Mouse (Mus musculus) ovary, postnatal 10 days (tissue): ENCODE results near the gene Tns2.
"Not testable (repeated sequence)": the region's sequence is repeated elsewhere in the genome, so short reads cannot be mapped to it uniquely, and the experiment has no call there.

ENCODE experiments used
- DNase-seq: peaks from one replicate; pipeline ENCODE4 v3.0.0; 2022; ENCODE audit warnings: low spot score

Gene Tns2

DNA sequence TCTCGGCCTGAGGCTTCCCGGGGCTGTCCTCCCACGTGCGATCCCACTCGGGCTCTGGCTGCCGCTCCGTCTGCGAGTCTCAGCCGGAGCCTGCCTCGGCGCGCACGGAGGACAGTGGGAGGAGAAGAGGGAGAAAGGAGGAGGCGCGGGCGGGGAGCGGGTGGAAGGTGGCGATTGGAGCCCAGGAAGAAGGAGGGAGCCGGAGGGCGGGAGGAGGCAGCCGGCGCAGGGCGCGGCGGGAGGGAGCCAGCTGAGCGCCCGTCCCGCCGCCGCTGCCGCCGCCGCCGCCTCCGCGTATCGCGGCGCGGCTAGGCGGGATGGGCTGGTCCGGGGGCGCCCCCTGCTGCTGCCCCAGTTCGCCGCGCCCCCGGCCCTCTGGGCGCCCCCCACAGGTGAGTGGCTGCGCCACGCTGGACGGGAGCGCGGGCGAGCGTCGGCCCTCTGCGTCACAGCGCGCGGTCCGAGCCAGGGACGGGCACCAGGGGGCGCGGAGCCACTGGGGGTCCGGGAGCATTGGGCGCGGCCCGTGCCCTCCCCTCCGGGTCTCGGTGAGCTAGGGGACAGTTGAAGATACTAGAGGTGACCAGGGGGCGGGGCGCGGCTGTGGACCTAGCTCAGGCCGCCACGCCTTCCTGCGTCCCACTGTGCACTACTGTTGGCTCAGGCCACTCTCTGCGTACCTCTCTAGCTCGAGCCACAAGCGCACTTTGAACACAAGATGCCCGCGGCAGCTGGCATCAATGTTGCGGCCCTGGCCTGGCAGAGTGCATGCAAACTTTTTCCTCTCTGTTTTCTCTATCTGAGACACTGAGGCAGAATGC is at the start of gene Tns2:
Gene Tns2 (plus strand): TSS at position 253 of the 821 bp plus-strand sequence.
- DNase-seq, result peak; percentile 79

DNA sequence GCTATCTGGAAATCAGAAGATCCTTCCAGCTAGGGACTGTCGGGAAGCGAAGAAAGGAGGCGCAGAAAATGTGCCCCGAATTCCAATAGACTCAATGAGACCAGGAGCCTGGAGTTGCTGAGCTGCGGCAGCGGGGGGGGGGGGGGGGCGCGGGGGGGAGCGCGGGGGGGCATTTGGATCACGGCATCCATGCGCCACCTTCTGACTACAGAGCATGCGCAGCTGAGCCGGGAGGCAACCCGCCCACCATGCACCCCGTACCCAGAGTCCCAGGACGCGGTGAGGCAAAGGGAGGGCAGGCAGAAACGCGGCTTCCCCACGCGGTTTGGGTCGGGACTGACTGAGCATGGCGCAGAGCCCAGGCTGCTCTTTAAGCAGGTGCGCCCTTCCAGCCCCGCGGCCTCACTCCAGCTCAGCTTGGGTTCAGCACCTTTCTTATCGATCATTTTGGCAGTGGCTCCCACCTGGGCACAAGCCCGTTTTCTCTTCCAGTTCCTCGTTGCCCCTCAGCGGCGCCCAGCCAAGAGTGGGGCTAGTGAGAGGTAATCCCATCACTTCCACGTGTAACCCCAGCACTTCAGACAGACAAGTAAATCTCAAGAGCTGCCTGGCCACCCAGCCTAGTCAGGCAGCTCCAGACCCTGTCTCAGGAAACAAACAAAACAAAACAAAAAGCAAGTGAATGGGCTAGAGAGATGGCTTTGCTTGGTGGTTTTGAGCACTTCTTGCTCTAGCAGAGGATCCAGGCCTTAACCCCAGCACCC is 48.1 kb upstream of the Tns2 start:
- peak; percentile 28 for DNase-seq

DNA sequence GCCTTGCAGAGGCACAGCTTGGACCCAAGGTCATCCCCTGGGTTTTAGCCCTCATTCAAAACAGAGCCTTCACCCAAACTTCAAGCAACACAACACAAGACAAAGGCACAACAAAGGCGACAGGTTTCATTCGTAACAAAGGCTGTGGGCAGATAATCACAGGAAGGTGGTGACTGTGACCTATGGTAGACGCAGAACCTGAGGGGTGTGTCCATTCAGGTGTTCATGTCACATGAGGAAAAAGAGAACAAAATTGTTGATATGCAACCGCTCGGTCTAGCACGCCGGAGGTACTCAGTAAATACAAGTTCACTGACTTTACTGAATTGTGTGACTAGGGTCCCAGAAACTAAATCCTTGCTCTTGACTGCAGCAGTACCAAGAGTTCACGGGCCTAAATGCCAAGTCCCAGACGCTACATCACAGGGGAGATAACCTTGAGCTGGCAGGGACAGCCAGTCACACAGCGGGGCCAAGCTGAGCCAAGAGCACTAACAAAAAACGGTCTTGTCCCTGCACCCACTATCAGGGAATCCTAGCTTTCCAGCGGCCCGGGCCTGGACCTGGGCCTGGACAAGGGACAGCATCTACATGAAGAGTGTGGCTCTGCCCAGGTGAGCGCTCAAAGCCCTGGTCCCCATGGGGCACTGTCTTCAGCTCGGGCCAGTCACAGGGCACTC is 43.6 kb upstream of the Tns2 start:
- DNase-seq, result no peak

DNA sequence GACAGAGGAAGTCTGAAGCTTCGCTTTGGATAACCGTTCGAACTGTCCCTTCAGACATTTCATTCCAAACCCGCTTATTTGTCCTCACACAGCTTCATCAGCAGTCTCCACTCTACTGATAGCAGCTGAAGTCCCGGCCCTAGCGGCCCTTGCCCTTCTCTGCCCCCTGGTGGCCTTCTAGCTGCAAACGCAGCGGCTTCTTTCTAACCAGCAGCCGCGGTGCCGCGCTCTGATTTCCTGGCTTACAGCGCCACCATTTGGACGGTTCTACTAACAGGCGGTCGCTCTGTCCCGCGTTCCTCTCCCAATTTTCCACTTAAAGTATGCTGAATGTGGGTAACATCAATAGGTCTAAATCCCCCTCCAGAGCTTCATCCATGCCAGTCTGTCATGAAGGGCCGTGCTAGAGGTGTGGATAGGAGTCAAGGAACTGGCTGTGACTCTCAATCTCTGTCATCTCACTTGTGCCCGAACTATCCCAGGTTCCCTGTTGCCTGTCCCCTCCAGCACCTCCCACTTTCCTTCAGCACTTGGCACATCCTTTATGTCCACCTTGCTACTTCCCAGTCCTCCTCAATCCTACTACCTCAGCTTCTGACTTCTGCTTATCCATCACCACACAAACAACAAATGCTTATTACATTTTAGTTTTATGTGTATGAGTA is 34.4 kb upstream of the Tns2 start:
- DNase-seq, result peak; percentile 92

DNA sequence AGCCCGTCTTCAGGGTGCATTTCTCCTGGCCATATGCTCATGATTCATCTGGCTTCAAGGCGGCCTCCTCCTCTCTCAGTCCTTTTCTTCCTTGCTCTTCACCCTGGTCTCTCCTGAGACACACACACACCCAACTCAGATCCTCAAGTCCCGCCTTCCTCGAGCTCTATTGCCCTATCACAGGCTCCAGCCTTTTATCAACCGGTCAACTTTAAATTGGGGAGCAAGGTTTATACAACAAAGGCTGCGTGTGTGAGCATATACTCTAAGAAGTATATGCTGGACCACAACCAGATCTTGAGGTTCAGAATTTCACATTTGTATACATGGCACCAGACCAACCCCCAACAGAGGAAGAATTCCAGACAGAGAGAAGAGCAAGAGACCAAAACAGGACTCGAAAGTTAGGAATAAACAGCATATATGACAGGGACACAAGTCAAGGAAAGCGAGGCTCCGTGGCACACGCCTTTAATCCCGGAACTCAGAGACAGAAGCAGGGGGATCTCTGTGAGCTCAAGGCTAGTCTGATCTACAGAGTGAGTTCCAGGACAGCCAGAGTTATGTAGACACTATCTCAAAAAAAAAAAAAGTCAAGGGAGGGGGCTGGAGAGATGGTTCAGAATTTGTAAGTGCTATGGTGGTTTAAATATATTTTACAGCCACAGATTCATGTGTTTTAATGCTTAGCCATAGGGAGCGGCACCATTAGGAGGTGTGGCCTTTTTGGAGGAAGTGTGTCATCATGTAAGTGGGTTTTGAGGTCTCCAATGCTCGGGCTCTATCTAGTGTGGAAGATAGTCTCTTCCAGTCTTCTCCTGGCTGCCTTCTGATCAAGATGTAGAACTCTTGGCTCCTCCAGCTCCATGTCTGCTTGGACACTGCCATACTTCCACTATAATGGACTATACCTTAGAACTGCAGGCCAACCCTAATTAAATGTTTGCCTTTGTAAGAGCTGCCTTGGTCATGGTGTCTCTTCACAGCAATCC is 29.4 kb upstream of the Tns2 start:
- no peak for DNase-seq

DNA sequence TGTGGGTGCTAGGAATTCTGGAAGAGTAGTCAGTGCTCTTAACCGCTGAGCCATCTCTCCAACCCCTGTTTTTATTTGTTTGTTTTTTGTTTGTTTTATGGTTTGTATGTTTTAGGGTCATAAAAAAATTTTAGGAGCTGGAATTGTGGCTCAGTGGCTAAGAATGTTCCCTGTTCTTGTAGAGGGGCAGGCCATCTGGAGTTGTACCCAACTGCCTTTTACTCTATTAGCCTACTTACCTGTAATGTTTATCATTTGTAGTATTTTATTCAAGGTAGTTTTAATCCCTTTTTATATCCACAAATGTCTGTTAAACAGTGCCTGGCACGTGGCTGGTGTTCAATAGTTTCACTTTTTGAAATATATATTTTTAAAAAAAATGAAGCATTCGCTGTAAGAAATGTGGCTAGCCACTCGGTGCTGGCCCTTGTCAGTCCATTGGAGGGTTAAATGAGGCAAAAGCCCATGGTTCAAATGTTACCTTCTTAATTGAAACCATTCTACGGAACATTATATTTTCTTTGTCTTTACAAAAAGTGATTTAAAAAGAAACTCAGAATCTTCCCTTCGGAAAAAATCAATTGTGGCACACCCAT is 27.2 kb upstream of the Tns2 start:
- no peak for DNase-seq

DNA sequence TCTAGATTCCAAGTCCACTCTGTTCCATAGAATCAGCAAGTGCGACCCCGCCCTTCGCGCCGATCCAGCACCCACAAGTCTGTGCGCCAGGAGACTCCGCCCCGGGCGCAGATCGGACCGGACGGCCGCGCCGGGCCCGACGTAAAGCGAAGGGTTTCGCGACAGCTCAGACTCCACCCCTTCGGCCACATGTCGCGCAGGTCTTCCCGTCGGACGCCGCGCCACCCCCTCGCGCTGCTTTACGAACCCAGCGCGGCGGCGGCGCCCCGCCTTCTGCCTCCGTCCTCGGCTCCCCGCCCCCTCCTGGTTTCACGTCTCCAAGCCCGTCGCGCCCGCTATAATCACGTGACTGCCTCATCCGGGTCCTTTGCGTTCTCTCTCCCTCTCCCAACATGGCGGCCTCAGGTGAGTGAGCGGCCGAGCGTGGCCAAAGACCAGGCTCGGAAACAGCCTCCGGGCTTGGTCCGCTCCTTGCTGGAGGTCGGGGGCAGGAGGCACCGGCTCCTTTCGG is 26.6 kb upstream of the Tns2 start, which contains the start of gene Eif4b:
Gene Eif4b (plus strand): TSS at position 215 of the 511 bp plus-strand sequence.
- peak; percentile 98 for DNase-seq

DNA sequence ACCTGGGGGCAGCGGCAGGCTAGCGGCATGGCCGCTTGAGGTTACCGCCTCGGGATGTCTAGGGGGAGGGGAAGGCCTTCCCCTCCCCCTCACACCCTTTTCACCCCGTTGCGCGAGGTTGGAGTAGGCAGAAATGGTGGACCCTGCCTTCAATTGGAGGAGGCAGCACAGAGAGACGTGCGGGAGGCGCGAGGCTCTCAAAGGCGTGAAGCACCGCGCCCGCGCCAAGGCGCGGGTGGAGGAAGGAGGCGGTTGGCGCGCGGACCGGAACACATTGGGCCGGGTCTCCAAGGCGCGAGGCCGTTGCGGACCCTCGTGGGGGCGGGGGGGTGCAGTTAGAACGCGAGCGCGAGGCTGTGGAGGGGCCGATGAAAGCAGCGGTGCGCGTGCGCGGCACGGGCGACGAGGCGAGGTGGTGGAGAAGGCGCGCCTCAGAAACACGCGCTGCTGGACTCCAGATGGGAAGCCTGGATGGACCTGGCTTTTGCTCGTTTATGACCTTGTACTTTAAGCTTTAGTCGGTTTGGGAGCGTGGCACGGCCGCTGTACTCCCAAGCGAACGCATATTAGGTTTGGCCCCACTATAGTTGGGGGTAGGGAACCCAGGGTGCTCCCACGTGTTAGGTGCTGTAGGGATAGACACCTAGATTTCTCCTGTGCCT is 26.0 kb upstream of the Tns2 start:
- DNase-seq, result peak; percentile 38

DNA sequence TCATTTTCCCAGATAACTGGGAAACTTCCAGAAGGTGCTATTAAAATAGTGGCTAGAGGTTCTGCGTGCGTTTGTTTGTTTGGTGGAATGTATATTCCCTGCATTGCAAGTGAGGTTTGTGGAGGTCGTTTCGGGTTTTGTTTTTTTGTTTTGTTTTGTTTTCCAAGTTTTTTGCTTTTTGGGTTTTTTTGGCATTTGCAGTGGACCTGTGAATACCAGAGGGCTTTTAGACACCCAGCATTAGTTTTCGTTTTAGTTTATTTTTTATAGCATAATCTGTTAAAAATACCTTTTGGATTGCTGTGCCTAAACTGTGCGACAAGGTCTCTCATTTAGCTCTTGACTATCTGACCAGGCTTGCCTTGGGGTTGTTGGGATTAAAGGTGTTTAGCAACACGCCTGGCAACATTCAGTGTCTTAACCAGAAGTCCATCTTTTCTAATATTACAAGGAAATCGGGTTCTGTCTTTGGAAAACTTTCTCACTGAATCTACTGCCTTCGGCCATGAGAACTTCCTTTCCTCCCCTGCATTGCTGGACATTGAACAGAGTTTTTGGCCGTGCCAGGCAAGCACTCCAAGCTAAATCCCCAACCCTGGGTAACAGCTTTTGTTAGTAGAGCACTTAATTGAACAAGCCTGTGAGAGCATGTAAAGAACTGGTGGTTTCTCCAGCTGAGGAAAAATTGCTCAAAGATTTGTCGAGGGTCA is 25.2 kb upstream of the Tns2 start:
- DNase-seq, result no peak

DNA sequence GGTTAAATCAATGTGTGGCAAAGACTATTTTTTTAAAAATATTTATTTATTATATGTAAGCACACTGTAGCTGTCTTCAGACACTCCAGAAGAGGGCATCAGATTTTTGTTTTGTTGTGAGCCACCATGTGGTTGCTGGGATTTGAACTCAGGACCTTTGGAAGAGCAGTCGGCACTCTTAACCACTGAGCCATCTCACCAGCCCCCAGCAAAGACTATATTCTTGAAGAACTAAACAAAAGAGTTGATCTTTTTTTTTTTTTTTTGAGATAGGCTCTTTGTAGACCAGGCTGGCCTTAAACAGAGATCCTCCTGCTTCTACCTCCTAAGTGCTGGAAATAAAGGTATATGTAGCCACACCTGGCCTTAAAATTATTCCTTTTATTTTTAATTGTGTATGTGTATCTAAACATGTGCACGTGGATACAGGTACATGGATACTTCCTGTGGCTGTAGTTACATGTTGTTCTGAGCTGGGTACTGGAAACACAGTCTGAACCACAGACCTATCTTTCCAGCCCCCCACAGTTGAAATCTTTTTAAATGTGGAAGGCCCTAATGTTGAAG is 23.0 kb upstream of the Tns2 start:
- no peak for DNase-seq

DNA sequence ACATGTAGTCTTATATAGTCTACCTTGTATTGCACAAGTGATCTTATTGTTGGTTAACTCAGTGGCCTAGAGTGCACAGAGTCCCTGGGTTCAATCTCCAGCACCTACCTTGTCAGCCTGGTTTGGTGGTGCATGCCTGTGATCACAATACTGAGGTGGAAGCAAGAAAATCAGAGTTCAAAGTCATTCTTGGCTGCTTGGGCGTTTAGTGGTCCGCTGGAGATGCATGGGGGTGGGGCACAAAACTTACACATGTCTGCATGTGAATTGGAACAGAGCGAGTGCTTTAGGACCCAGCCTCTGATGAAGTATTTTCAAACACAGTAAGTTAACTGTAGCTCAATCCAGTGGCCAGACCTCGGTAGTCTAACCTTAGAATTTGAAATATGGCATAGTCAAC is 21.0 kb upstream of the Tns2 start:
- no peak for DNase-seq

DNA sequence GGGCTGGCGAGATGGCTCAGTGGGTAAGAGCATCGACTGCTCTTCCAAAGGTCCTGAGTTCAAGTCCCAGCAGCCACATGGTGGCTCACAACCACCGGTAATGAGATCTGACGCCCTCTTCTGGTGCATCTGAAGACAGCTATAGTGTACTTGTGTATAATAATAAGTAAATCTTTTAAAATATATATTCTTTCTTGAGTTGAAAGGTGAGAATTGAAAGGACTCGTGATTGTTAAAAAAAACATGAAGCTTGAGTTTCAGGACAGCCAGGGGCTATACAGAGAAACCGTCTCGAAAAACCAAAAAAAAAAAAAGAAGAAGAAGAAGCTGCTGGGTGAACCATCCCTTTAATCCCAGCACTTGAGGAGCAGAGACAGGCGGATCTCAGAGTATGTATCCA is 20.3 kb upstream of the Tns2 start:
- DNase-seq, result not testable (repeated sequence)

DNA sequence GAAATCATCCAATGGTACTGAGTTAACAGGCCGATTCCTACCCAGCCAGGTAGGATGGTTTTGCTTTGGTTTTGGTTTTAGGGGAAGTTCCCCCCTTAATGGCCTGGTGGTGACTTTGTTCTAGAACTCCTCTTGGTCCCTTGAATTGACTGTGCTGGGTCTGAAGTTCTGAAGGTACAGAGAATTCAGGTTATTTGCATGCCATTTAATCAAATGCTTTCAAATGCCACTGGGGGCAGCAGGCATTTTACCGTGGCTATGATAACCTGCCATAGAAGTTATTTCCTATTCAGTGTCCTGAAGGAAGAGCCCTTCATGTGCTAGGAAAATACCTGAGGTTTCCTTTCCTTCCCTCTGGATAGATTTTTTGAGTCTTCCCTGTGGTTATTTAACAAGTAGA is 19.8 kb upstream of the Tns2 start:
- no peak for DNase-seq

DNA sequence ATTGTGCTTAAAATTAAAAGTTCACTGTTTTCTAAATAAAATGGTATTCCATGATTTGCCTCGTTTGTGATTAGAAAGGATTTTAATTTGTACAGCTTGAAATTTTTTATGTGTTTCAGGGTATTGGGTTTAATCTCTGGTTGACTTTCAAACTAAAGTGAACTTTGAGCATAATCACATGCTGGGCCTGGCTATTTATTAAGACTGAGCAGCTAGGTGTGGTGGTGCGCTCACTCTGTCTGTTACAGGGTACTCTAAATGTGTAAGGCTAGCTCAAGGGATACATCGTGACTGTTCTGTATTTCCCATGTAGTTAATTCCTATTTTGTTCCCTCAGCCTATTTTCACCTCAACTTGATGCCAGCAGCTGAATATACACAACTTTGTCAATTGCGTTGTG is 18.1 kb upstream of the Tns2 start:
- DNase-seq, result no peak

DNA sequence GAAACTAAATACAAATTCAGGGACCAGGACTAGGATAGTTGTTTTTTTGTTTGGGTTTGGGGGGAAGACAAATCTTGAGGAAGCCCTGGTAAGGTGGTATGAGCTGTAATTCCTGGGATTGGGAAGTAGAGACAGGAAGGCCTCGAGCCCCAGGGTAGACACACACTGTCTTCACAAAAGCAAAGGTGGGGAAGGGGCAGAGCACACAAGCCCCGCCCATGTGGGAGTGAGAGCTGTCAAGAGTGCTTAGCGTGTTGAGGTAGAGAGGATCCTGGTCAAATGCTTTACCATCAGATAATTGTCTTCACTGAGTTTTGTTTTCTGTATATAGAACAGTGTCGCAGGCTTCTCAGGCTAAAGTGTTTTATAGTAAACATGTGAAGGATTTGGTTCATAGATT is 17.2 kb upstream of the Tns2 start:
- DNase-seq, result no peak

DNA sequence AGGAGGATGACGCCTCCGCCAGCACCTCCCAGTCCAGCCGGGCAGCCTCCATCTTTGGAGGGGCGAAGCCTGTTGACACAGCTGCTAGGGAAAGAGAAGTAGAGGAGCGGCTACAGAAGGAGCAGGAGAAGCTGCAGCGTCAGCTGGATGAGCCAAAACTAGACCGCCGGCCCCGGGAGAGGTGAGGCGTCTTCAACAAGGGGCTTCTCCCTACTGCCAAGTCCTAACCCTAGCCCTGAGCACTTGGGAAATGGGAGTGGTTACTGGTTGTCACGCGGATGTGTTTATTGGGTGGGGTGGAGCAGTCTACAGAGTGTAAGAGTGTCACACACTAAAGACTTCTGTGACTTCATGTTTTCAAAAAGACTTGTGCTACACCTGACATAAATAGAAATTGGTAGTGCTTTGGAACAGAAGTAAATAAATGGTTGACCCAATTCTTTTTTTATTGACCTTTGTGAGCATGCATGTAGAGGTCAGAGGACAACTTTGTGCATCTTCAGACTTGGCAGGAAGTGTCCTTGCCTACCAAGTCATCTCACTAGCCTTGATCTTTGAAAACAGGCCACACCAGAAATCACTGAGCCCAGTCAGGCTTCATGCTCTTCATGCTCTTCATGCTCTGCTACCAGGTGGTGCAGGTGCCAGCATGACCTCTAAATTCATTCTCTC is 10.2 kb upstream of the Tns2 start:
- DNase-seq, result no peak

DNA sequence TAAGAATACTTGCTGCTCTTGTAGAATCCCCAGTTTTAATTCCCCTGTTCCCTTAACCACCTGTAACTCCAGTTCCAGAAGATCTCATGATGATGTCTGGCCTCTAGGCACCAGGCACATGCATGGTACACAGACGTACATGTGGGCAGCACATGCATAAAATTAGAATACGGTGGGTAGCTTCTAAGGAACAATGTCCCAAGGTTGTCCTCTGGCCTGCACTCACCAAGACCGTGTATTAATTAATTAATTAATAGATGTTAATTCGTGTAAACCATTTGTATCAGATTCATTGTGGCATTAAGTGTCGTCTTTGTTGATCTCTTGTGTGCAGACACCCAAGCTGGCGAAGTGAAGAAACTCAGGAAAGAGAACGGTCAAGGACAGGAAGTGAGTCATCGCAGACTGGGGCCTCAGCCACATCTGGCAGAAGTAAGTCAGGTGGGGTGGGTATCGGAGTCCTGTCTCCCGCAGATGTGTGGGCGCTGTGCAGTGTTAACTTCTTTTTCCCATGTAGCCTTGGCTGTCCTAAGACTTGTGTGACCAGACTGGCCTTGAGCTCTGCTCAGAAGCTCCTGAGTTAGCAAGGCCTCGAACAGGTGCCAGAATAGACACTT is 9.0 kb upstream of the Tns2 start:
- no peak for DNase-seq

DNA sequence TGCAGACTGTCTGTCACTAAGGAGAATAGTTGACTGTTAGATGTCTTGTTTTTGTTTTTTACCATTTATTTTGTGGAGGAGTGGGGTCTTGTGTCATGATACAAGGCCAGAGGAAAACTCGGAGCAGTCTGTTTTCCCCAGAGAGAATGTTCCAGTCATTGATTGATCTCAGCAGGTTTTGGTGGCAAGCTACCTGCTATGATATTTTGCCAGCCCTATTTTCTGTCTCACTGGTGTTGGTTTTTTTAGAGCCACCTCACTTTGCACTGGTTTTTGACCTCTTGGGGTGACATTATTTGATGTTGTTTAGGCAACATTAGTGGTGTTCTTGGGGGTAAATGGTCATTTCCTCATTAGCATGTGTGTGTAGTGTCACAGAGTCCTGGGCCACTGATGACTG is 8.5 kb upstream of the Tns2 start:
- no peak for DNase-seq
